In the genomic region with DNA sequence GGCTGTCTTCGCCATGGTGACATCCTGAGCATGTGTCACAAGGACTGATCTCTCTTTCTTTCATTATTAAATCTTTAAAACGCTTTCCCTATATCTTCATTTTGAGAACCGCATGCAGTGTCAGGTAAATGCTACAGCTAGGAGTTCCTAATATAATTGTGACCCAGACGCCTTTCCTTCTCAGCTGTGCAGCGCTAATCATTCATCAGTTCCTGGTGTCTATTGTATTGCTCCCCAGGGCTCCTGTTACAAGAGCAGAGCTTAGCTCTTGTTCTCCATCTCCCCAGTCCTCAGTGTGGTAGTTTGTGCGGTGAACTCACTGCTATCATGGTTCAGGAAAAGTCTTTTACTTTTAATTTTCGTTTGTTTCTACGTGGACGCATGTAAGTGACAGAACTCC, we compare ENCODE assay signal across 27 mouse cellular contexts.
"Had no signal": no experiment of that assay in that cellular context is flagged by ENCODE, and none has a peak within 500 bp of the region (broad histone marks: within the 10 kb centered on the region; RNA-seq: fewer than 3 reads in every experiment).

No protein-coding gene starts in this region.

- H3K9ac ChIP-seq: heart, embryonic 12.5 days; hindbrain, embryonic 12.5 days; hindbrain, embryonic 14.5 days; intestine, embryonic 15.5 days; limb, embryonic 12.5 days; liver, embryonic 13.5 days had no signal

- H3K4me1 ChIP-seq: heart, embryonic 10.5 days; heart, embryonic 12.5 days; hindbrain, embryonic 10.5 days; hindbrain, embryonic 12.5 days; intestine, embryonic 15.5 days; limb, embryonic 10.5 days; limb, embryonic 12.5 days; liver, embryonic 13.5 days had no signal

- DNase-seq: gastrocnemius, adult 2 months; gastrocnemius, postnatal 10 days; gastrocnemius, postnatal 25 days; heart, adult 18-20 months; heart, postnatal 10 days; heart, postnatal 4 days; kidney, adult 18-20 months; kidney, adult 8-10 months; kidney, postnatal 10 days; kidney, postnatal 25 days; kidney, postnatal 4 days; liver; liver, embryonic 13.5 days had no signal

- H3K4me3 ChIP-seq: gastrocnemius, adult 2 months; heart, embryonic 10.5 days; heart, embryonic 12.5 days; hindbrain, embryonic 10.5 days; hindbrain, embryonic 12.5 days; intestine, embryonic 15.5 days; layer of hippocampus, adult 2 months; left cerebral cortex, adult 2 months; limb, embryonic 10.5 days; limb, embryonic 12.5 days; liver, embryonic 13.5 days had no signal

- ATAC-seq: hindbrain, embryonic 16.5 days; inflammation-experienced regulatory T-cells, adult 6 months; intestine, embryonic 15.5 days; intestine, postnatal 0 days had no signal

- H3K27me3 ChIP-seq: heart, embryonic 12.5 days; hindbrain, embryonic 12.5 days; intestine, embryonic 15.5 days; limb, embryonic 12.5 days; liver, embryonic 13.5 days had no signal

- H3K9me3 ChIP-seq: heart, embryonic 10.5 days; heart, embryonic 12.5 days; hindbrain, embryonic 10.5 days; hindbrain, embryonic 12.5 days; intestine, embryonic 15.5 days; limb, embryonic 10.5 days; limb, embryonic 12.5 days; liver, embryonic 13.5 days had no signal

- H3K27ac ChIP-seq: gastrocnemius, adult 2 months; heart, embryonic 10.5 days; hindbrain, embryonic 10.5 days; hindbrain, embryonic 12.5 days; hindbrain, embryonic 14.5 days; intestine, embryonic 15.5 days; layer of hippocampus, adult 2 months; left cerebral cortex, adult 2 months; limb, embryonic 10.5 days; limb, embryonic 12.5 days; liver, embryonic 13.5 days had no signal

- H3K36me3 ChIP-seq: heart, embryonic 10.5 days; heart, embryonic 12.5 days; hindbrain, embryonic 10.5 days; hindbrain, embryonic 12.5 days; intestine, embryonic 15.5 days; limb, embryonic 10.5 days; limb, embryonic 12.5 days; liver, embryonic 13.5 days had no signal

- H3K4me2 ChIP-seq: heart, embryonic 12.5 days; hindbrain, embryonic 12.5 days; hindbrain, embryonic 14.5 days; intestine, embryonic 15.5 days; limb, embryonic 12.5 days; liver, embryonic 11.5 days; liver, embryonic 13.5 days had no signal
